Mouse (Mus musculus): Measurements from ENCODE around the gene Dars2. TPM values are rescaled to one million over a fixed set of nuclear protein-coding genes. Genes with fewer than 3 reads are reported as not detected.
"Not testable (repeated sequence)": the region's sequence is repeated elsewhere in the genome, so short reads cannot be mapped to it uniquely, and the experiment has no call there.

The Dars2 gene
- total RNA-seq, 1 experiment from 2014 or later = 32.9 TPM

DNA sequence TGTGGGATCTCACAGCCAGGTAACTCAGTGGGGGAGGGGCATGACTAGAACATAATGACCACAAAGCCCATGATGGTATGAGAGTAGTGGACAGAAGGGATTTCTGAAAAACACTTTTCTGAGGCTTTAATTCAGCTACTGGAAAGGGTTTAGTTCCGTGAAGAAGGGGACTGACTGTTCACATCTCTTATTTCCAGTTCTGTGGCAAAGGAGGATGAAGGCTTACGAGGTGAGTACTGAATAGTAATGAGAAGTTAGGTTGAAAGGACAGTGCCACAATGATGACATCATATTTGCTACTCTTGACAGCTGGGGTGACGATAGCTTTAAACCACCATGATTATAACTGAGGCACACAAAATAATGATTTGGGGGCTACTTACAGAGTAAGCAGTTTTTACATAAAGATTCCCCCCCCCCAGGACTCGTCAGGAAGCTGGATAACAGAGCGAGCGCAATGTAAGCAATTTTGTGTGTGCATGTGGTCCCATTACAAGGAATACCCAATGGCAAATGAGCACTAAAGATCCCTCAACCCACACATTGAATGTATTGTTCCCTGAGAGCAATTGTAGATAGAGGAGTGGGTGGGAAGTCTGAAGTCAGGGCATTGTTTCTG, 34.6 kb downstream of the Dars2 start:
- no peak for DNase-seq

DNA sequence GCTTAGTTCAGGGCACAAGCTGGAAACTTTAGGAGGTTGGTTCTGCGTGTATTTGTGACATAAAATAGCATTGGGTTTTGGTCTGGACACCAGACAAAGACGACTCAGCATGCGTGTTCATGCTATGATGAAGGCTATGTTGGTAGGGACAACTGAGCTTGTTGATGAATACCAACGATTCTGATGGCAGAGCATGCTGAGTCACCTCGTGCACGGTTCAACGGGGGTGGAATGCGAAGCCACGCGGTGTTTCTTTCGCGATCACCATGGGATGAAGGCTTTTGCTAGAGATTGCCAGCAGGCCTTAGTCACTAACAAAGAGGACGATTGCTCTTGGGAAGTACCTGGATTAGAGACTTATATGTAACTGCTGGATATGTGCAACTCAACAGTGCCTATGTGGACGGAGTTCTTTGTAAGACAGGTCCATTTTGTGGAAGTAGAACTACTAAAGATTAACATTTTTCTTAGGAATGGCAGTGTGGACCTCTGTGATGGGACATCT, 35.1 kb downstream of the Dars2 start:
- DNase-seq = peak; percentile 80

DNA sequence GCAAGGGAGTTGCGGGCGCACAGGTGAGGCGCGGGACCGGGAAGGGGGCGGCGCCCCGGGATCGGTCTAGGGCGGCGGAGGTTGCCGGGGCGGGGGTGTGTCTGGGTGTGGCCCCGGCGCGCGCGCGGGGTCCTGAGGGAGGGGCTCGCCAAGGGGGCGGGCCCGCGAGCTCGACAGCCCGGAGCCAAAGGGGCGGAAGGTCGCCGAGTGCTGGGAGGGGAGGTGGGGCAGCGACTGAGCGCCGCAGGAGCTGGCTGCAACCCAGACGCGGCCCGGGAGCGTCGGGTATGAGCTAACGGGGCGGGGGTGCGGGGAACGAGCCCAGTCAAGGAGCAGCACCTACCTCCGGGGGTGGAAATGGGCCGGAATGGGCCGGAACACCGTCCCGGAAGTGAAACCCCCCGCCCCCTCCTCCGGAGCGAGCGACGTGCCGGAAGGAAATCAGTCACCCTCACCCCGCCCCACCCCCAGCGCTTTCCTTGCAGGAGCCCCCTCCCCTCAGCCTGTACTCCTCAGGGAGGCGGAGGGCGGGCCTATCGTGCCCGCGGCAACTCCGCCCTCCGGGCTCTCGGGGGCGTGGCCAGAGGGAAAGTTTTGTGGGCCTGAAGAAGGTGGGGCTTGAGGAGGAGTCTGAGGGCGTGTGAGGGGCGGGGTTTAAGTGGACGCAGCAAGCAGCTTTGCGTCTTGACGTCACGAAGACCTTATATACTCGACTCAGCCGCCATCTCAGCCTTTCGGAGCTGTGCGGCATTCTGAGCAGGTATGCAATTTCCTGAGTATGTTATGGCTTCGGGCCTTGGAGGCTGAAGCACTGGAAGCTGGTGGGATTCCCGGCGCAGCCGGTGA, 35.8 kb downstream of the Dars2 start, which contains the start of gene Zbtb37:
Gene Zbtb37 (minus strand): TSS at position 415 of the 846 bp plus-strand sequence.
- peak; percentile 99 for DNase-seq

DNA sequence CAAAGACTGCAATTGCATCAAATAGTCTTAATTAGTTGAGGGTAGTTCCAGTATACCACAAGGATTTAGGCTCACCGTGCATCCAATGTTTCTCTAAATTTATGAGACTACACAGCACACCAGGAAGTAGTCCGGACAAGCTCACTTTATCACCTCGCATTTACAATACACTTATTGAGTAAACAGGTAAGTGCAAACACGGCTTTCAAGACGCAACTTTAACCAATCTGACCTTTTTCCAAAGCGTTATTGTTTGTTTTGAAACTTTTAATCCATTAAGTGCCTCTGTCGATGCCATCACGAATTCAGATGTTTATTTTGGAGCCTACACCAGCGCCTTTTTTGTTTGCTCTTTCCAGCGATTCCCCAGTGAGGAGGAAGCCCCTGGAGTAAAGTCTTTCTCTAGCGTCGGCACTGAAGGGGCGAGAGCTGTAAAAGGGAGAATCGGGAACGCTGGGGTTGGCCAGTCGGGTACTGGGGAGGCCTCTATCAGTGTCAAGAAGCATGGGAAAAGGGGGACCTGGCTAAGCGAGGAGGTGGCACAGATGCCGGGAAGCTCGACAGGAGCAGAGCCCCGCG, 36.5 kb downstream of the Dars2 start:
- DNase-seq = no peak

DNA sequence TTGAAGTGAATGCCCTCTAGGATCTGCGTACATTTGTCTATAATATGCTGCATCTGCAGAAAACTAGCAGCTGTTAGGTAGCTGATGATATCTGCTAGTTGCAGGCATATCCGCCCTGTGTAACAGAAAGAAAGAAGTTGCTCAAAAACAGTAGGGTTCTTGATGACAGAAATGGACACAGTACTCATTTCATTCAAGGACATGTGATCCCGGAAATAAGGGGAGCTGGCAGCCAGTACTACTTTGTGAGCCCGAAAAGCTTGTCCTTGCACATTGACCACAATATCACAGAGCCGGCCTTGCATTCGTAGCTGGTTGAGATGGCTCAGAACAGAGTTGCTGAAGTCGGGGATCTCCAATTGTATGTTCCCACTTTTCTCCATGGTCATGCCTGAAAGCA, 38.1 kb downstream of the Dars2 start:
- DNase-seq = peak; percentile 75

DNA sequence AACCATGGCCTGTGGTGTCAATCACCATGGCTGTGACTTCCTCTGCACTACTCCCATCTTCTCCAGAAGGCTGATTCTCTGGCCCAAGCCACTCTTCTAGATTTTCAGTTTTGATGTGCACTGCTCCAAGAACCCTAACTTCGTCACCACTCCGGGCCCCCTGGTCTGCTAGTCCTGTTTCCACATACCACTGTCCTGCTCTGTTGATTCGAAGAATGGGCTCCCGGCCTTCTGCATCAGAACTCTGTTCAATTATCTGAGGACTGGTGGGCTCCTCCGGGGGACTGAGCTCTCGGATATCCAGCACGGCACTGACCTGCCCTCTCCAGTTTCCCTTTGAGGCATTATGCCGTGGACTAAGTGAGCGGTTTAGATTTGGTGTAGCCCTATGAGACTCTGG, 38.6 kb downstream of the Dars2 start:
- no peak for DNase-seq

DNA sequence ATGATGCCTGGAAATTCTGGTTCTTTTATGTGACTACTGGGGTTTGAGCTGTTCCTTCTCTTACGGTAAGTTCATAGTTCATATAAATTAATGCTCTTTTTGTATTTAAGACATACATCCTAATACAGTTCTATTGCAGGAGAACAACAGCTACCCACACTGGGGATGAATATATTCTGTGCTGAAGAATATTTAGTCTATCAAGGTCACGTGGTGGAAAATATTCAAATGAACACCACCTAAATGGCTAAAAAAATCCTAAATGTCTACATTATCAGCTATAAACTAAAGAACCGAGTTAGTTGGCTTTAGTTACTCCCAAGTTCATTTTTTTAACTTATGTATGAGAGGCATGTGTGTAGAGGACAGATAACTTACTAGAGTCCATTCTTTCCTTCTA, 40.4 kb downstream of the Dars2 start:
- no peak for DNase-seq

DNA sequence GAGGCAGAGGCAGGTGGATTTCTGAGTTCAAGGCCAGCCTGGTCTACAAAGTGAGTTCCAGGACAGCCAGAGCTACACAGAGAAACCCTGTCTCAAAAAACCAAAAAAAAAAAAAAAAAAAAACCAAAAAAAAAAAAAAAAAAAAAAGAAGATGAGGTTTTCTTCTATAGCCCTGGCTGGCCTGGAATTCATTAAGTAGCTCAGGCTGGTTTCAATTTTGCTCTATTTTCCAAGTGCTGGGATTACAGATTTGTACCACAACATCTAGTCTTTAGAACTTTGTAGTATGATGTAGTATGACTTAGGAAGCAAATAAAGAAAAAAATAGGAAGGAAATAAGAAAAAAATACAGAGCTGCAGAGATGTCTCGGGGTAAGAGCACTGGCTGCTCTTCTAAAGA, 42.0 kb downstream of the Dars2 start:
- not testable (repeated sequence) for DNase-seq

DNA sequence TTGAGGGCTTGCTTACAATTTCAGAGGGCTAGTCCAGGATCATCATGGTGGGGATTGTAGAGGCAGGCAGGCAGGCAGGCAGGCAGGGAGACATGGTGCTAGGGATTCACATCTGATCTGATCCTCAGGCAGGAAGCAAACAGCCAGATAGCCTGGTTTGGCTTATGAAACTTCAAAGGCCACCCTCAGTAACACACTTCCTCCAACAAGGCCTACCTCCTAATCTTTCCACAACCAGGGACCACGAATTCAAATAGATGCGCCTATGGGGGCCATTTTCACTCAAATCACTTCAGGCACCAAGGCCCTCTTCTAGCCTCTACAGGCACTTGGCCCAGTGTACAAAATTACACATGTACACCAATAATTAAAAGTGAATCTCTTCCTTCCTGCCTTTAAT, 43.3 kb downstream of the Dars2 start:
- DNase-seq = no peak

DNA sequence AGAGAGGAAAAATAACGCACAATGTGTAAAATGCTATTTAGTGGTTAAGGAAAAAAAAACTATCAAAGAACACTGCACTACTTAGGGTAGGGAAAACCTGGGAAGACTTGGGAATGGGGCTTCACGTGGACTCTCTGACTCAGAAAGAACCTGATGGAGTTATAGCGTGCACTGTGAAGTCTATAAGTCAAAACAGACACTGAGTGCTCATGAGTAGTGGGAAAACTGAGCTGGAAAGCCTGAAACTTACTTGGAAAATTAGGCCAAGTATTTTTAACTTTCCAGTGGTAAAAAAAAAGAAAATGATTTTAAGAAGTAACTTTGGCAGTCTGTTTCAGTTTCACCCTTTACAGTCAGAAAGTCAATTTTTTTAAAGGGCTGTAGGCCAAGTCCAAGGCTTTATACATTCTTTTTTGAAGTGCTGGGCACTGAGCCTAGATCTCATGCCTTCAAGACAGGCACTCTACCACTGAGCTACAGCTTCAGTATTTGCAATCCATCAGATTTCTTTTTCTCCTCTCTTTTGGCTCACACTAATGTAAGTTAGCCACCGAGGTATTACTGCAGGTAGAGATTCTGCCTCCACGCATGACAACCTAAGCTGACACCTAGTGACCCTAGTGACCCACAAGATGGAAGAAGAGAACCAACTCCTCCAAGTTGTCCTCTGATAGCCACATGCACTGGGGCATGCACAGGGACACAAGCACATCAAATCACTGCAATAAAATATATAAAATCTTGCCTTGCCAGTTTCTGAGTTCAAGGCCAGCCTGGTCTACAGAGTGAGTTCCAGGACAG, 44.8 kb downstream of the Dars2 start:
- DNase-seq = peak; percentile 38

DNA sequence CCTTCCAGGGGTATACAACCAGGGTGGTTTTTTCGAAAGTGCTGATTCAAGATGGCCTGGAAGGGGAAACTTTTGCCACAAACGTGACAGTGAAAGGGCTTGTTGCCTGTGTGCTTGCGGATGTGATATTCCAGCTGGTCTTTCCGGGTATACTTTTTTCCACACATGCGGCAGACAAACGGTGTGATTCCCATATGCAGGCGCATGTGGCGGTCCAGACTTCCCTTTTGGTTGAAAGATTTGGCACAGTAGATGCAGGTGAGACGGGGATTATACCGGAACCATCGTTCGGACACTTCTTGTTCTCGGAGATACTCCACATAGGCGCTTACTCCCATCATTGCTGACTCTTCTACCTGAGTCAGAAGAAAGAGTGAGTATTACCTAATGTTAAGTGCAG, 50.4 kb downstream of the Dars2 start:
- DNase-seq = no peak

DNA sequence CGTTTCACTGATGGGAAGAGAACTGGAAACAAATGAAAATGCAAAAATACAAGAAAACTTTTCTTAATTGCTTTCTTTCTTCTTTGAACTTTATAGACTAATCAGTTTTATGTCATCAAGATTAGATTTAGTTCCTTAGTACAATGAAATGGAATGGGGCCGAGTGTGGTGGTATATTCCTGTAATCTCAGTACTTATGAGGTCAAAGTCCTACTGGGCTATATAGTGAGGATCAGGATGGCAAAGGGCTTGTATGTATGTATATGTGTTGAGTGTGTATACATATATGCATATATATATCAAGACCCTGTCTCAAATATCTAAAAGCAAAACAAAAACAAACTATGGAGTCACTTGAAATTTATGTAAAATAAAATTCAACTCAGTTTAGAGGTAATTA, 54.1 kb downstream of the Dars2 start:
- DNase-seq = no peak

DNA sequence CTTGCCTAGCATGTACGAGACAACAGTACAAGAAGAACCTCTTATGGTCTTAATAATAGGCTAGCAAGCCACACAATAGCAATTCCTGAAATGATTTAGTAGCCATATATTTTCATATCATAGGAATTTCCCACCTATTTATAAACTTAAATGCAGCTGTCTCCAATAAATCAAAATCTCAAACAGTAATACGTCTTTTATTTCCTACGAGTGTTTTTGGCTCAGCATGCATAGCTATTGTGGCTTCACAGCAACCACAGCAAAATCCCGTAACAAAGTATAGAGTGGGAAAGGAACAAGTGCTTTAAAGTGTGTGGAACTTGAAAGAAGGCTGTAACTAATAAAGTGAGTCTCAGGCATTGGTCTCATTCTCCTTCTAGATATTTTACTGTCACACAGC, 60.0 kb downstream of the Dars2 start:
- no peak for DNase-seq

DNA sequence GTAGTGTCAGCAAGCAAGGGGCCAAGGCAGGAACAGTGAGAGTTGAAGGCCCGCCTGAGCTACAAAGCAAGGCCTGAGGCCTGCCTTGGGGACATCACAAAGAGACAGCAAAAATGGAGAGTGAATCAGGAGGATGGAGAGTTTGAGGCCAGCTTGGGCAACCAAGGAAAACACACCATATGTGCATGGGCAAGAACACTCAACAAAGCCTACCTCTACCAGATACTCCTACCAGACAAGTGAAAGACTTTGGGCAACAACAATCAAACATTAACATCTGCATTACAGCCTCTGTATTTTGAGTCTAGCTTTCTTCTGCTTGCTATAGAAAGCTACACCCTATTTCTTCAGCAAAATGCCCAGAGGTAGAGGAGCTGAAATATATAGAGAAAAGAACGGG, 62.4 kb downstream of the Dars2 start:
- no peak for DNase-seq

DNA sequence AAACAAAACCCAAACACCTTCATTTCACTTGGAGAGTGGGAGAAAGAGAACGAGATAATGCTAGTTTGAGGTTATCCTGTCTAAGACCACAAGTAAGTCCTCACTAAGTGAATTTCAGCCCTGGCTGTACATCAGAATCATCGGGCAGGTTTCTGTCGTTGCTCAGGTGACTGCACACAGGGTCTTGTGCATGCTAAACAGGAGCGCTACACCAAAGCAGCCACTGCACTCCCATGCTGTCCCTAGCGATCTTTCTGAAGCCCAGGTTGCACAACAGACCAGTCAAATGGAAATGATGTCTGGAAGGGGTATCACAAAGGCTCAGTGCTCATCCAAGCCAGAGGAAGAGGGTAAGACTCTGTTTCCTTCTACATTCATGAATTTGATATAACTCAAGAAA, 64.0 kb downstream of the Dars2 start:
- DNase-seq = no peak

DNA sequence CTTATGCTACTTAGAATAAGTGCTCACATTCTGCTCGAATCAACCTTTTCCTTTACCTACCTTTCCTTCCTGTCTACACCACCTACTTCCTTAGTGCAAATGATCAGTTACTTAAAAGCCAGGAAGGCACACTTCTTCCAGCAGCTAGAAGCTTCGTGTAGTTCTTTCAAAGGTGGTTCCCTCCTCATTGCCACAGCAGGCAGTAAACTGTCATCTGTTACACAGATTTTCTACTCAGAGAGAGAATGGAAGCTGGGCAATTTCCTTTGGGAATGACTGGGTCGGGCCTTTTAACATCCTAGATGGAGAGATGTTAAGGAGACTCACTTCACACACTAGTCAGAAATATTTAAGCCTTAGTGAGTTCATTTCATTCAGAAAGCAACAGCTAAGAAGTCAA, 64.9 kb downstream of the Dars2 start:
- DNase-seq = no peak

DNA sequence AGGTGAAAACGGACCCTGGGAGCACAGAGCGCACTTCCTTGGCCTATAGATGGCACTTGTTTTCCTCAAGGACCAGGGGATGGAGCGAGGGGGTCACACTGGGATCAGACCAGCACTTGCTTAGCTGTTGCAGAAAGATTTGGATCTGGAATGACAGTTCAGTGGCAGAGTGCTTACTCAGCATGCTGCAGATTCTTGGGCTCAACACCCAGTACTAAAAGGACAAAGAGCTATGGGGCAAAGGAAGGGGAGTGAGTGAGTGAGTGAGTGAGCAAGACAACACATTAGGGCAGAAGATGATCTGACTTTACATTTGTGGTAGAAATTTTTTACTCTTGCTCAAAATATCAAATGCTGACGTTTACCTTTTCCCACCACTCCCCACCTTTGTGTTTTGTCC, 65.5 kb downstream of the Dars2 start:
- no peak for DNase-seq

DNA sequence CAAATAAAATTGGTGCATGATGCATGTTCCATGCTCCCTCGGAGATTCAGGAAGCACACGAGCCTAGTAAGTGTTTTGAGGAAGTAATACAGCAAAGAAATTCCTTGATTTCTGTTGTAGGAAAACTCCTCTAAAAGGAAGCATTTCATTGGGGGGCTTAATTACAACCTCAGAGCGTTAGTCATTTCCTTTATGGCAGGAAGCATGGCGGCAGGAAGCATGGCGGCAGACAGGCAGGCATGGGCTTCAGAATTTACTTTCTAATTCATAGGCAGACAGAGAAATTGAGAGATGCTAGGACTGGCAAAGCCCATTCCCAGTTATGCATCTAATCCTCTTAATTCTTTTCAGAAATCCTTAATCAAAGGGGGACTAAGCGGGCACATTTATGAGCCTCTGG, 76.6 kb downstream of the Dars2 start:
- DNase-seq = no peak

Measured in adrenal gland, postnatal 14 days (tissue).